Mouse (Mus musculus): ENCODE results near the gene Gm45808. TPM values are rescaled to one million over a fixed set of nuclear protein-coding genes. Genes with fewer than 3 reads are reported as not detected.

Gm45808 gene
- total RNA-seq, 2 experiments from 2014 or later, result 3.8 to 6.4 TPM

GRCm38 (mm10) chr7:45447325-45447990 lies 39.2 kb downstream of the Gm45808 start:
- no peak for DNase-seq

- DNase-seq, result no peak
These were observed 40.0 kb downstream of the Gm45808 start for GRCm38 (mm10) chr7:45446589-45446988.

- no peak for DNase-seq
These were observed 42.8 kb downstream of the Gm45808 start for GRCm38 (mm10) chr7:45443526-45444420.

GRCm38 (mm10) chr7:45437521-45438276 lies 48.9 kb downstream of the Gm45808 start, which contains the start of gene Ruvbl2:
Ruvbl2 (minus strand) TSS chr7:45438096.
- DNase-seq, result no peak

- DNase-seq, result no peak
These were observed 49.6 kb downstream of the Gm45808 start for GRCm38 (mm10) chr7:45437046-45437445.

GRCm38 (mm10) chr7:45436444-45436843 lies 50.2 kb downstream of the Gm45808 start:
- DNase-seq, result no peak

GRCm38 (mm10) chr7:45435038-45435437 lies 51.6 kb downstream of the Gm45808 start:
- no peak for DNase-seq

- DNase-seq, result peak; percentile 100
These were observed 52.2 kb downstream of the Gm45808 start, which contains the start of gene Gys1 for GRCm38 (mm10) chr7:45434203-45435015. Gys1 (plus strand) TSS chr7:45434844.

- no peak for DNase-seq
These were observed 52.8 kb downstream of the Gm45808 start for GRCm38 (mm10) chr7:45433835-45434202.

- no peak for DNase-seq
These were observed 60.1 kb downstream of the Gm45808 start for GRCm38 (mm10) chr7:45426556-45426955.

GRCm38 (mm10) chr7:45421194-45421593 lies 65.4 kb downstream of the Gm45808 start:
- no peak for DNase-seq

- no peak for DNase-seq
These were observed 66.0 kb downstream of the Gm45808 start, which contains the start of gene Lhb for GRCm38 (mm10) chr7:45420615-45420919. Lhb (plus strand) TSS chr7:45420820.

- no peak for DNase-seq
These were observed 66.6 kb downstream of the Gm45808 start for GRCm38 (mm10) chr7:45419859-45420614.

- DNase-seq, result no peak
These were observed 68.6 kb downstream of the Gm45808 start for GRCm38 (mm10) chr7:45417962-45418492.

Small RNA genes within 50 kb of the gene (microRNA-seq; reads per million reads assigned to microRNA genes)
- 0 reads per million in 2 experiments for gene Gm22133

Other genes with a start within 250 kb of the Gm45808 start
- gene Cd37, start 247.7 kb downstream of the Gm45808 start, total RNA-seq (2021), result 1 to 10 TPM; 1.8 to 3.4 TPM
- not detected for gene Slc6a16, start 245.7 kb downstream of the Gm45808 start, total RNA-seq (2021)
- not detected for gene Slc6a21, start 209.3 kb downstream of the Gm45808 start, total RNA-seq (2021)
- 10 to 100 TPM; 25.5 to 35.2 TPM for gene Trpm4, start 153.0 kb downstream of the Gm45808 start, total RNA-seq (2021)
- gene Hrc, start 151.5 kb downstream of the Gm45808 start, total RNA-seq (2021), result 100 to 1,000 TPM; 579 to 609 TPM
- gene Ppfia3, start 119.8 kb downstream of the Gm45808 start, total RNA-seq (2021), result under 1 TPM; 0.89 to 0.97 TPM
- gene Lin7b, start 116.2 kb downstream of the Gm45808 start, total RNA-seq (2021), result 1 to 10 TPM; 1.9 to 2.0 TPM
- gene Snrnp70, start 91.1 kb downstream of the Gm45808 start, total RNA-seq (2021), result 100 to 1,000 TPM; 123 to 156 TPM
- 10 to 100 TPM; 25.4 to 29.6 TPM for gene Kcna7, start 81.2 kb downstream of the Gm45808 start, total RNA-seq (2021)
- gene Ntf5, start 73.1 kb downstream of the Gm45808 start, total RNA-seq (2021), result 1 to 10 TPM; 1.4 to 1.8 TPM
- not detected for gene Lhb, start 66.0 kb downstream of the Gm45808 start, total RNA-seq (2021)
- gene Gys1, start 52.0 kb downstream of the Gm45808 start, total RNA-seq (2021), result 100 to 1,000 TPM; 142 to 150 TPM
- 10 to 100 TPM; 29.4 to 36.9 TPM for gene Ruvbl2, start 48.7 kb downstream of the Gm45808 start, total RNA-seq (2021)
- gene Ftl1, start 26.9 kb downstream of the Gm45808 start, total RNA-seq (2021), result 100 to 1,000 TPM; 173 to 194 TPM
- 10 to 100 TPM; 29.4 to 29.6 TPM for gene Bax, start 19.9 kb downstream of the Gm45808 start, total RNA-seq (2021)
- not detected for gene Tulp2, start 4.9 kb downstream of the Gm45808 start, total RNA-seq (2021)
- 1 to 10 TPM; 8.8 to 9.5 TPM for gene Dhdh, start 2.0 kb upstream of the Gm45808 start, total RNA-seq (2021)
- gene Nucb1, start 23.6 kb upstream of the Gm45808 start, total RNA-seq (2021), result 100 to 1,000 TPM; 121 to 137 TPM
- 10 to 100 TPM; 16.3 to 16.9 TPM for gene Ppp1r15a, start 39.5 kb upstream of the Gm45808 start, total RNA-seq (2021)
- 10 to 100 TPM; 14.8 to 16.3 TPM for gene Plekha4, start 39.5 kb upstream of the Gm45808 start, total RNA-seq (2021)
- under 1 TPM in 1 of 2 experiments, not detected in 1; 0.19 TPM for gene Hsd17b14, start 68.1 kb upstream of the Gm45808 start, total RNA-seq (2021)
- 10 to 100 TPM; 24.0 to 25.2 TPM for gene Bcat2, start 83.3 kb upstream of the Gm45808 start, total RNA-seq (2021)
- gene Fgf21, start 128.7 kb upstream of the Gm45808 start, total RNA-seq (2021), result not detected
- gene Fut1, start 130.5 kb upstream of the Gm45808 start, total RNA-seq (2021), result not detected
- under 1 TPM in 1 of 2 experiments, not detected in 1; 0.38 TPM for gene Izumo1, start 135.0 kb upstream of the Gm45808 start, total RNA-seq (2021)
- gene Rasip1, start 140.7 kb upstream of the Gm45808 start, total RNA-seq (2021), result 10 to 100 TPM; 17.2 to 19.7 TPM
- gene Mamstr, start 153.2 kb upstream of the Gm45808 start, total RNA-seq (2021), result 100 to 1,000 TPM; 105 to 131 TPM
- gene Fut2, start 179.6 kb upstream of the Gm45808 start, total RNA-seq (2021), result under 1 TPM in 1 of 2 experiments, not detected in 1; 0.11 TPM
- under 1 TPM; 0.75 to 0.77 TPM for gene Ntn5, start 197.2 kb upstream of the Gm45808 start, total RNA-seq (2021)
- under 1 TPM in 1 of 2 experiments, not detected in 1; 0.21 TPM for gene Sec1, start 207.6 kb upstream of the Gm45808 start, total RNA-seq (2021)
- 1 to 10 TPM; 3.4 to 3.9 TPM for gene Car11, start 213.0 kb upstream of the Gm45808 start, total RNA-seq (2021)
- gene Dbp, start 218.3 kb upstream of the Gm45808 start, total RNA-seq (2021), result 10 to 100 TPM; 35.9 to 37.9 TPM
- gene Rpl18, start 228.6 kb upstream of the Gm45808 start, total RNA-seq (2021), result 100 to 1,000 TPM; 793 to 822 TPM
- gene Sphk2, start 231.2 kb upstream of the Gm45808 start, total RNA-seq (2021), result 10 to 100 TPM; 11.8 to 13.8 TPM
- under 1 TPM; 0.12 to 0.45 TPM for gene Fam83e, start 234.4 kb upstream of the Gm45808 start, total RNA-seq (2021)
- not detected for gene Spaca4, start 239.0 kb upstream of the Gm45808 start, total RNA-seq (2021)

Measured in gastrocnemius, postnatal 10 days (tissue).